Mouse (Mus musculus): ENCODE results near the gene Rims1.

The Rims1 gene

GRCm38 (mm10) chr1:22694514-22694913, 111.3 kb downstream of the Rims1 start:
- DNase-seq, result no peak

DNA sequence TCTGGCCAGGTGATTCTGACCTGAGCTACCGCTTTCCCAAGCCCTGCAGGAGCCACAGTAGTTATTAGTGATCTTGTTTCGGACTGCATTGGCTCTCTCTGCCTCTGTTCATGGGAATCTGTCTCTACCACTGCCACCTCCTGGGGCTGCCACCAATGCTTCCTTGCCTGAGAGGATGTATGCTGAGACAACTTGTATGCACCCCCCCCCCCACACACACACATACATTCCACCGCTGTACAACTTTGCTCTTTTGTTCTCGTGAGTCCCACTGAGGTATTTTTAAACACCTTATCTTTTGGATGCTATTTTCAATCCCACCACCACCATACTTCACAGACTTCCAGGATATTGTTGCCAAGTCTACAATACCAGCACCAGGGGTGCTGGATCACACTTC, 122.3 kb downstream of the Rims1 start:
- DNase-seq, result no peak

DNA sequence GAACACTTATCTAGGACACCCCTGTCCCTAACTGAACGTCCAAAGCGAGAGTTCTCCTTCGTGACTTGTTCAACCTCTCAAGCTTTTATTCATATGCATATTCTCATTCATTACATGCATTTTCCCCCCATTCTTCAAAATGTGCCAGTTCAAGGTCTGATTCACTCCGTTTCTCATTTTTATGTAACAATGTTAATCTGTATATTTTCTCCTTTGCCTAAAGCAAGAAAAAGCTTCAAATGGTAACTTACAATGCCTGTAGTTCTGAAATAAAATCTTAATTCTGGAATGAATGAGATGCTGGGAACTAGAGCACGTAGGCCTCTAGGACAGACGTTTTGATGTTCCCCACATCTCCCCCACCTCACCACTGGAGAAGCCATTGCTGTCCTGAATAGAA, 141.6 kb downstream of the Rims1 start:
- no peak for DNase-seq

DNA sequence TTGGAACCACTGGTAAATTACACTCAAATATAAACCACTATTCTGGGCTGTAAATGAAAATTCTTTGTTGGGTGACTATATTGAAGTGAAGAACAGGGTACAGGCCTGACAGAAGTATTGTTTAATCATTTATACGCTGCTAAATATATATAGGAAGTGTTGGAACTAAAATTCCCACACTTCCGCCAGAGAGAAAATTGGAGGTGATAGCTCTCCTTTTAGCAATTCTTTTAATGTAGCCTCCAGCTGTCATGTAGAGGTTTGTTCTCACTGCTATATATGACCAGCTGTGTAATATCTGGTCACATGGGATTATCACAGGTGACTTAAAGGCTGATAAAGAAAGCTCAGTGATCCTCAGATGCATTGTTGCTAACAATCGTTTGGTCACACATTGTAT, 144.0 kb downstream of the Rims1 start:
- no peak for DNase-seq

DNA sequence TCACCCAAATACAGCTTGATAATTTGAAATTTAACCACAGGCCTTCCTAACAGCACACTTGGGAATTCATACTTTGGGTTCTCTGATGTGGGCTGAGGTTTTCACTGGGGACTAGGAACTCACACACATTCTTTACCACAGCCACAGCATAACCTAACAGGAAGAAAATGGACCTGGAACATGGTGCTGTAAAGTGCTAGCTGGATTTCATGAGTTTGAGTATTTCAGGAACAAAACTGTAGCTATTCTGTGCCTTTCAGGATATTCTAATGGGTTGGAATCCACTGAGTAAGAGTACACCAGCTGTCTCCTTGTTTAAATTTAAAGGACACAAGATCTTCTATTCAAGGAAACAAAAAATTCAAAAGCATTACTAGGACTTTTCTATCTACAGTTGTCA, 149.8 kb downstream of the Rims1 start:
- DNase-seq, result no peak

GRCm38 (mm10) chr1:22654903-22655302, 150.9 kb downstream of the Rims1 start:
- no peak for DNase-seq

DNA sequence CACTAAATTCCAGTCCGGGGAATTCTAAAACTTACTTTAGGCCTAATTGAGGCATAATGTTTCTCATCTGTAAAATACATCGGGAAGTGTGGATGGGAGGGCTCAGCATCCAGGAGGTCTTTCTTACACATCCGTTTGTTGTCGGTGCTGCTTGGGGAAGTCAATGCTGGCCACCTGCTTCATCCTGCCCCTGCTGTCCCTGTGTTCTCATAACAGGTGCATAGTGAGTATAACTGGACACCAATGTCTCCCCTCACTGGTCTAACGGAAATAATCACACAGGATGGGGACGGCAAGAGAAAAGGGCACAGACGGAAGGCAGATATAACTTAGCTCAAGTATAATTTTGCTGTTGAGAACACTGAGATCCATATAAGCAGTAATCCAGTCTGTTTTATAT, 155.2 kb downstream of the Rims1 start:
- no peak for DNase-seq

DNA sequence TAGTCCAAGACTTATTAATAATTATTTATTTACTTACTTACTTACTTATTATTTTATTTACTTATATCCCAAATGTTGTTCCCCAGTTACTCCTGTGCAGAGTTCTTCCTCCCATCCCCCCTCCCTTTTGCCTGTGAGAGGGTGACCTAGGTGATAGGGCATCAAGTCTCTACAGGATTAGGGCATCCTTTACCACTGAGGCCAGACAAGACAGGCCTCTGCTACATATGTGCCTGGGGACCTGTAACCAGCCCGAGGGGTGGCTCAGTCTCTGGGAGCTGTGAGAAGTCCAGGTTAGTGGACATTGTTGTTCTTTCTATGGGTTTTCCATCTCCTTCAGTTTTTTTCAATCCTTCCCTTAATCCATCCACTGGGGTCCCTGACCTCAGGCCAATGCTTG, 156.4 kb downstream of the Rims1 start:
- DNase-seq, result no peak

GRCm38 (mm10) chr1:22645257-22645656, 160.5 kb downstream of the Rims1 start:
- no peak for DNase-seq

- DNase-seq, result no peak
Measured at GRCm38 (mm10) chr1:22640568-22640967, 165.2 kb downstream of the Rims1 start.

DNA sequence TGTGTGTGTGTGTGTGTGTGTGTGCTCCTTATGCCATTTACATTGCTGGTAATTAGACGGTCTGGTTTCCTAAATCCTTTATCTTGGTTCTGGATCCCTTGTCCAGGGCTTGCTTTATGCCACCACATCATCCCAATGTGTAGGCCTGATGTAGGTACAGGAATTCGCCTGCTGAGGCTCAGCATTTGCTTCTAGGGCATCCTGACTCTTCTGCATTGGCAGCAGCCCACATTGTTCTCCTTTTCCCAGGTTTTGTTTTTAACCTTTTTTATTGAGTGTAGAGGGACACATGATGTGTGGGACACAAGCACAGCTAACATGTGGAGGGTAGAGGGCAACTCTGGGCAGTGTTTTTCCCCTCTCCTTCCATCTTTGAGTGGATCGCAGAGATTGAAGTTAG, 166.1 kb downstream of the Rims1 start:
- DNase-seq, result no peak

GRCm38 (mm10) chr1:22633871-22634270, 171.9 kb downstream of the Rims1 start:
- DNase-seq, result no peak

DNA sequence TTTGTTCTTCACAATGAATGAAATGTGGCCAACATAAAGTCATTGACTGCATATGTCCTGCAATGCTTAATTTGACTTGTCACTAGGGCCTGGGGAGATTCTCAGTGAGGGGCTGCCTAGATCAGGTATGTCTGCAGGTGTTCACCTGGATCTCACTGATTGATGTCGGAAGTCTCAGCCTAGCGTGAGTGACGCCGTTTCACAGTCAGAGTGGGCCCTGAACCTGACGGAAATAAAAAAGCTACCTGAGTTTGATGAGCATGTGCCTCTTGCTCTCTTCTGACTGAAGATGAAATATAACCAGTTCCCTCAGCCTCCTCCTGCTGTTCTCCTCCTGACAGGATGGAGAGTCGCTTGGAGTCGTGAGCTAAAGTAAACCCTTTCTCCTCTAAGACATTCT, 173.2 kb downstream of the Rims1 start:
- DNase-seq, result no peak

DNA sequence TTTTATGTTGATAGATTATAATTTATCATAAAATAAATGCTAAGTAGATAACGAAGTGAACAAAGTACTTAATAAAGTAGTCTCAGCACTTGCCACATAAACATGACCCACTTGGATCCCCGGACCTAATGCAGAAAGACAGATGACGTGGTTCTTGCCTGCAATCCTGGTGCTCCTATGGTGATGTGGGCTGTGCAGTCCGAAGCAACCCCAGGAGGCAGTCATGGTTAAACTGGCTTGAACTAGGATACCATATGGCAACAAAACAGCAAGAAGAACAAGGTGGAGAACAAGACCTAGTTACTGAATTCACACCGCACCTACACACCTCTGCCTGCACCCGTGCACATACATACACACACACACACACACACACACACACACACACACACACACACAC, 173.8 kb downstream of the Rims1 start:
- DNase-seq, result no peak

DNA sequence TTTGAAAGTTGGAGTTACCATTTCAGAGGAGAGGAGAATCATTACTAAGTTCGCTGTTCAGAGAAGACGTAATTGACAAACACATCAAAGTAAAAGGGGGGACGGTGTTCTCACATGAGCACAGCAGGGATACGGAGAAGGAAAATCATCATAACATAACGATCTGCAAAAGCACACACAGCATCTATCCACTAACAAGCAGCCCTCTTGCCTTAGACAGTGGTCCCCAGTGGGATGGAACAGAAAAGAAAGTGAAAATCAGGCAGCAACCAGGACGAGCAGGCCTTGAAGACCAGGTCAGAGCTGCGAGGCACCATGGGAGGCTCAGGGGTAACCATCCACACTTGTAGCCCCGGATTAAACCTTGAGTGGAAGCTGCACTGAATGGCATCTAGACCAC, 176.8 kb downstream of the Rims1 start:
- DNase-seq, result no peak

- DNase-seq, result no peak
Measured at GRCm38 (mm10) chr1:22627013-22627412, 178.8 kb downstream of the Rims1 start.

DNA sequence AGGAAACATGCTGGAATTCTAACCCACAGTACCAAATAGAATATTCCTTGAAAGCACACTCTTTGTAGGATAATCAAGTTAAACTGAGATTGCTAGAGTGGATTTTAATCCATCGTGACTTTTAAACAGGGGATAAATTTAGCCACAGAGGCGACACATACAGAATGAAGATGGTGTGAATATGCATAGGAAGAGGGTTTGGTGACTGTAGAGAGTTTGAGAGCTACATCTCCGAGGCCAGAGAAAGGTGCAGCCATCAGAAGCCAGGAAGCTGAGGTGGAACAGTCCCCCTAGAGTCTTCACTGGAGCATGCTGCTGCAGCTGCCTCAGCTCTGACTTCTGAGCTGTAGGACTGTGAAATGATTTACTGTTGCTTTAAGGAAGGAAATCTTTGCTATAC, 179.5 kb downstream of the Rims1 start:
- DNase-seq, result no peak

DNA sequence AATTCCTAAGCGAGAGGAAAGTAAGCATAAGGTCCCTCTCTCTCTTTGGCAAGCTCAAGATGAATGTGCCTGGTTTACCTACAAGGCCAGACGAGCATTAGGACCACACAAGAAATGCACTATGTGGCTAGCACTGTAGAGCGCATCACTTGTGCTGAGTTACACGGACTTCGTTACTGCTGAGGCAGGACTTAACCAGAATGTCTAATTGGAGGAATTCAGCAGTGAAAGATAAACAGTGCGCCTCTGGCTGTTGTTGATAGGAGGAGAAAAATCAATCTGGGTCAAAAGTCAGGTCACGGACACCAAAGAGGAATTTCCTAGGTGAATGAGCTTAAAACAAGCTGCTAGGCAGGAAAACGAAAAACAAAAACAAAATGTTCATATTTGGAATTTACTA, 185.0 kb downstream of the Rims1 start:
- DNase-seq, result no peak

GRCm38 (mm10) chr1:22615601-22616000, 190.2 kb downstream of the Rims1 start:
- no peak for DNase-seq

- DNase-seq, result no peak
Measured at GRCm38 (mm10) chr1:22613609-22614008, 192.2 kb downstream of the Rims1 start.

DNA sequence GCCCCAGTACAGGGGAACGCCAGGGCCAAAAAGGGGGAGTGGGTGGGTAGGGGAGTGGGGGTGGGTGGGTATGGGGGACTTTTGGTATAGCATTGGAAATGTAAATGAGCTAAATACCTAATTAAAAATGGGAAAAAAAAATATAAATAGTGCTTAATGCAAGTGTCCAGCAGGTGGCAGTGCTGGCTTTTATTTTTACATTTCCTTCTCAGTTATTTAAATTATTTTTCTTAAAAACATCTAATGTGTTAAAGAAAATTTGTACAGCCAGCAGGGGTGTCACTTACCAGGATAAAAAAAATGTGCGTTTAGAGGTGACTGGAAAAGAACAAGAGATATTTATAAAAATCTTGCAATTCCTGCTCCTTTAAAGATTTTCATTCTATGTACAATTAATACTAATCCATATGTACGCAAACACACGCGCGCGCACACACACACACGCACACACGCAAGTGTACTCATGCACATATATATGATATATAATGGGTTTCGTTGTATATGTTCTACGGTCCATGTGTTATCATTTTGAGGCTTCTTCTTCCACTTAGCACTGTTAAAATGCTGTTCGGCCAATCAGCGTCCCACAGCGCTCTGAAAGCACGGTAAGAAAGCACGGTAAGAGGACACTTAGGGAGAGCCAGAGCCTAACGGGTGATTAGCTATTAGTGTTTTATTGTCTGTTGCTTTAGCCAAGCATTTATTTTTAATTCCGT, 201.3 kb downstream of the Rims1 start:
- DNase-seq, result no peak

- no peak for DNase-seq
Measured at GRCm38 (mm10) chr1:22596197-22596596, 209.6 kb downstream of the Rims1 start.

- DNase-seq, result no peak
Measured at GRCm38 (mm10) chr1:22594841-22595240, 211.0 kb downstream of the Rims1 start.

- DNase-seq, result no peak
Measured at GRCm38 (mm10) chr1:22587859-22588383, 217.9 kb downstream of the Rims1 start.

- DNase-seq, result no peak
Measured at GRCm38 (mm10) chr1:22585560-22585959, 220.2 kb downstream of the Rims1 start.

All from thymus, postnatal 14 days (tissue).